Mouse (Mus musculus): ENCODE data around the gene Cacng2.

GRCm38 (mm10) chr15:78024211-78024610, 95.6 kb downstream of the Cacng2 start:
- no peak for TF ChIP-seq CTCF (IDR thresholded peaks at IDR 0.05)
- TF ChIP-seq POLR2A (IDR thresholded peaks at IDR 0.05; ENCODE audit: insufficient read depth, low read depth, low read length) = no peak

Data from heart, adult 2 months (tissue).